ENCODE assay signal across 29 mouse cellular contexts in the genomic region with DNA sequence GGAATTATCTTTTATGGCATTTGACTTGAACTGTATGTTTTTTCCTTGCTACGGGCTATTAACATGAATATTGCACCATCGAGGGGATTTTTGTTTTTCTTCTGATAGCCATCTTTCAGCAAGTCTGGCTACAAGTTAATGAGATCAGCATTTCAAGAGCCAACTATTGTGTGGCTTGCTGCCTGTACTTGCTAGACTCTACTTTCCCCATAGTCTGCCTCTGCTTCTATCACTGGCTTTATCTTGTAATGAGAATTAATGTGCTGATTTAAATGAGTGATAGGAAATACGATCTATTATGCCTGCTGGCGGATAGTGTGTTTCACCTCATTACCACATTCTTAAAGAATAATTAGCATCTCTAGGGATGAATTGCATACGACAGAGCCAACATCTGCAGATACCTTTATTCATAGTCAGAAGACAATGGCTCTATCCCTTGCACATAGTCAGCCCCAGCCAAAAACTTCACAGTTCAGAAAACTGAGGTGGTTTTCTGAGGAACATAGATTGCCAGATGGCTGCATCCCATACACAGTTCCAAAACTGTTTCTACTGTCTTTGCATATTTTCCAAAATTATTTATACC. TPM values are rescaled to one million over a fixed set of nuclear protein-coding genes. Genes with fewer than 3 reads are reported as not detected.
DNase-seq lines count a peak whose midpoint lies in the region; ATAC-seq and TF ChIP-seq lines count a peak whose summit lies in the region.
"Had no signal": no experiment of that assay in that cellular context is flagged by ENCODE, and none has a peak within 500 bp of the region (broad histone marks: within the 10 kb centered on the region; RNA-seq: fewer than 3 reads in every experiment).

No protein-coding gene starts in this region.

- peak; percentile 50 for DNase-seq in embryonic facial prominence, embryonic 14.5 days (ENCODE audit: low spot score)
- no peak for DNase-seq in embryonic facial prominence, embryonic 10.5 days (ENCODE audit: low spot score)
- peak; percentile 56 for DNase-seq in lung, postnatal 0 days (ENCODE audit: low spot score)
- no peak for DNase-seq in lung, postnatal 36 days
- DNase-seq in frontal cortex, postnatal 14 days (ENCODE audit: low spot score in 2 of 2): no peak
- no peak for DNase-seq in layer of hippocampus, adult 11-12 months (ENCODE audit: low spot score)
- DNase-seq: adrenal gland, postnatal 14 days; cerebellum, adult 18-20 months; cerebellum, postnatal 10 days; gastrocnemius, postnatal 10 days; heart, adult 11 months; kidney, adult 9 months; kidney, postnatal 14 days; right cerebral cortex, postnatal 25 days had no signal

- H3K27ac ChIP-seq in embryonic facial prominence, embryonic 14.5 days (replicated peaks; ENCODE audit: low read depth, low read length): no peak overlapping the region
- no peak overlapping the region for H3K27ac ChIP-seq in embryonic facial prominence, embryonic 10.5 days (replicated peaks)
- H3K27ac ChIP-seq in lung, postnatal 0 days (ENCODE audit: low read length): no peak overlapping the region
- no peak overlapping the region for H3K27ac ChIP-seq in forebrain, embryonic 15.5 days (replicated peaks)
- H3K27ac ChIP-seq: embryonic facial prominence, embryonic 15.5 days; heart, embryonic 10.5 days; heart, embryonic 15.5 days; hindbrain, embryonic 12.5 days; left cerebral cortex, adult 2 months; limb, embryonic 12.5 days; liver, embryonic 15.5 days; lung, embryonic 15.5 days; midbrain, embryonic 10.5 days; midbrain, embryonic 15.5 days; neural tube, embryonic 15.5 days; stomach, embryonic 15.5 days had no signal

- 59% methylated on average over 5 of the region's 5 CpGs for WGBS in embryonic facial prominence, embryonic 14.5 days
- WGBS in embryonic facial prominence, embryonic 10.5 days: 73% methylated on average over 5 of the region's 5 CpGs
- WGBS in lung, postnatal 0 days: 64% methylated on average over 5 of the region's 5 CpGs
- 34% methylated on average over 5 of the region's 5 CpGs for WGBS in forebrain, embryonic 15.5 days

- H3K27me3 ChIP-seq in embryonic facial prominence, embryonic 14.5 days (replicated peaks; ENCODE audit: control insufficient read depth, insufficient read depth, low read length): no peaks in the 10 kb centered on the region
- no peaks in the 10 kb centered on the region for H3K27me3 ChIP-seq in embryonic facial prominence, embryonic 10.5 days (replicated peaks; ENCODE audit: low read depth, poor library complexity, severe bottlenecking)
- H3K27me3 ChIP-seq in lung, postnatal 0 days (replicated peaks; ENCODE audit: insufficient read depth, low read length): no peaks in the 10 kb centered on the region
- no peaks in the 10 kb centered on the region for H3K27me3 ChIP-seq in forebrain, embryonic 15.5 days
- H3K27me3 ChIP-seq: embryonic facial prominence, embryonic 15.5 days; heart, embryonic 15.5 days; hindbrain, embryonic 12.5 days; limb, embryonic 12.5 days; liver, embryonic 15.5 days; lung, embryonic 15.5 days; midbrain, embryonic 15.5 days; neural tube, embryonic 15.5 days; stomach, embryonic 15.5 days had no signal

- H3K9ac ChIP-seq in embryonic facial prominence, embryonic 14.5 days (ENCODE audit: low read depth, low read length): no peak overlapping the region
- no peak overlapping the region for H3K9ac ChIP-seq in lung, postnatal 0 days (replicated peaks; ENCODE audit: low read depth)
- no peak overlapping the region for H3K9ac ChIP-seq in forebrain, embryonic 15.5 days (replicated peaks)
- H3K9ac ChIP-seq: embryonic facial prominence, embryonic 15.5 days; heart, embryonic 15.5 days; hindbrain, embryonic 12.5 days; limb, embryonic 12.5 days; liver, embryonic 15.5 days; lung, embryonic 15.5 days; midbrain, embryonic 15.5 days; neural tube, embryonic 15.5 days; stomach, embryonic 15.5 days had no signal

- H3K4me3 ChIP-seq in embryonic facial prominence, embryonic 14.5 days (ENCODE audit: low read depth, low read length): no peak overlapping the region
- no peak overlapping the region for H3K4me3 ChIP-seq in embryonic facial prominence, embryonic 10.5 days
- H3K4me3 ChIP-seq in lung, postnatal 0 days (ENCODE audit: low read depth, low read length): no peak overlapping the region
- H3K4me3 ChIP-seq in forebrain, embryonic 15.5 days: no peak overlapping the region
- H3K4me3 ChIP-seq: embryonic facial prominence, embryonic 15.5 days; heart, embryonic 10.5 days; heart, embryonic 15.5 days; hindbrain, embryonic 12.5 days; left cerebral cortex, adult 2 months; limb, embryonic 12.5 days; liver, embryonic 15.5 days; lung, embryonic 15.5 days; midbrain, embryonic 10.5 days; midbrain, embryonic 15.5 days; neural tube, embryonic 15.5 days; stomach, embryonic 15.5 days had no signal

- H3K36me3 ChIP-seq in embryonic facial prominence, embryonic 14.5 days (ENCODE audit: control insufficient read depth, insufficient read depth, low read length): no peaks in the 10 kb centered on the region
- no peaks in the 10 kb centered on the region for H3K36me3 ChIP-seq in embryonic facial prominence, embryonic 10.5 days (replicated peaks)
- no peaks in the 10 kb centered on the region for H3K36me3 ChIP-seq in lung, postnatal 0 days (ENCODE audit: insufficient read depth, low read length)
- H3K36me3 ChIP-seq in forebrain, embryonic 15.5 days: no peaks in the 10 kb centered on the region
- H3K36me3 ChIP-seq: embryonic facial prominence, embryonic 15.5 days; G1E; heart, embryonic 10.5 days; heart, embryonic 15.5 days; hindbrain, embryonic 12.5 days; limb, embryonic 12.5 days; liver, embryonic 15.5 days; lung, embryonic 15.5 days; midbrain, embryonic 10.5 days; midbrain, embryonic 15.5 days; neural tube, embryonic 15.5 days; stomach, embryonic 15.5 days had no signal

- 0 out of 2 replicates have a peak, but pooled peaks have one; percentile 16 for TF ChIP-seq EP300 in lung, postnatal 0 days (IDR thresholded peaks at IDR 0.05)

- no peak for TF ChIP-seq CTCF in lung, postnatal 0 days (IDR thresholded peaks at IDR 0.05)

- ATAC-seq in embryonic facial prominence, embryonic 14.5 days (ENCODE audit: low read depth): peak; percentile 68; the same call in 1 of the 2 replicates
- ATAC-seq in lung, postnatal 0 days: peak; percentile 38; the same call in 1 of the 2 replicates
- peak; percentile 61 for ATAC-seq in forebrain, embryonic 15.5 days (replicated peaks)
- ATAC-seq: intestine, embryonic 16.5 days; midbrain, embryonic 15.5 days had no signal

- H3K4me2 ChIP-seq in embryonic facial prominence, embryonic 14.5 days (ENCODE audit: low read depth, low read length): no peak overlapping the region
- H3K4me2 ChIP-seq in lung, postnatal 0 days (replicated peaks; ENCODE audit: low read depth, low read length): no peak overlapping the region
- H3K4me2 ChIP-seq in forebrain, embryonic 15.5 days (replicated peaks): no peak overlapping the region
- H3K4me2 ChIP-seq: embryonic facial prominence, embryonic 15.5 days; heart, embryonic 15.5 days; hindbrain, embryonic 12.5 days; limb, embryonic 12.5 days; liver, embryonic 15.5 days; lung, embryonic 15.5 days; midbrain, embryonic 15.5 days; neural tube, embryonic 15.5 days; stomach, embryonic 15.5 days had no signal

- H3K9me3 ChIP-seq in embryonic facial prominence, embryonic 14.5 days (ENCODE audit: control insufficient read depth, low read length): no peaks in the 10 kb centered on the region
- H3K9me3 ChIP-seq in embryonic facial prominence, embryonic 10.5 days: no peaks in the 10 kb centered on the region
- no peaks in the 10 kb centered on the region for H3K9me3 ChIP-seq in lung, postnatal 0 days (ENCODE audit: low read length)
- no peaks in the 10 kb centered on the region for H3K9me3 ChIP-seq in forebrain, embryonic 15.5 days
- H3K9me3 ChIP-seq: embryonic facial prominence, embryonic 15.5 days; G1E; heart, embryonic 10.5 days; heart, embryonic 15.5 days; hindbrain, embryonic 12.5 days; limb, embryonic 12.5 days; liver, embryonic 15.5 days; lung, embryonic 15.5 days; midbrain, embryonic 10.5 days; midbrain, embryonic 15.5 days; neural tube, embryonic 15.5 days; stomach, embryonic 15.5 days had no signal

- no peaks in the 10 kb centered on the region for H3K4me1 ChIP-seq in embryonic facial prominence, embryonic 14.5 days (ENCODE audit: control insufficient read depth, insufficient read depth, low read length)
- H3K4me1 ChIP-seq in embryonic facial prominence, embryonic 10.5 days: peaks cover 3% of the 10 kb centered on the region; the same call in 1 of the 2 replicates
- no peaks in the 10 kb centered on the region for H3K4me1 ChIP-seq in lung, postnatal 0 days (ENCODE audit: insufficient read depth, low read depth, low read length)
- H3K4me1 ChIP-seq in forebrain, embryonic 15.5 days: 0 out of 2 replicates have a peak, but pooled peaks cover 4% of the 10 kb centered on the region
- H3K4me1 ChIP-seq: embryonic facial prominence, embryonic 15.5 days; liver, embryonic 15.5 days; lung, embryonic 15.5 days; midbrain, embryonic 10.5 days; midbrain, embryonic 15.5 days; neural tube, embryonic 15.5 days; stomach, embryonic 15.5 days had no signal

RNA-seq across cellular contexts. Expression of gene Hmcn1, which starts 33.7 kb away (rescaled TPM):
- 30.7 and 36.5 TPM in 2 replicates for polyA plus RNA-seq in embryonic facial prominence, embryonic 14.5 days (2014; fragmentation: Nextera tagmentation; extraction: Ambion mirVana)
- polyA plus RNA-seq in embryonic facial prominence, embryonic 10.5 days (2016; fragmentation: Nextera tagmentation; extraction: Ambion mirVana): 15.3 and 19.0 TPM in 2 replicates
- 24.7 and 26.7 TPM in 2 replicates for polyA plus RNA-seq in lung, postnatal 0 days (2015; fragmentation: Nextera tagmentation; extraction: Ambion mirVana)
- 0.66 and 1.0 TPM in 2 replicates for polyA plus RNA-seq in forebrain, embryonic 15.5 days (2015; fragmentation: Nextera tagmentation; extraction: Ambion mirVana)
- polyA plus RNA-seq: G1E had no signal

Comparison
In these comparisons a context has a peak if more than half of its experiments do, and no peak if none do; other contexts are left out.
1. DNase-seq: peak in embryonic facial prominence, embryonic 14.5 days (single experiment) and lung, postnatal 0 days (single experiment); none in embryonic facial prominence, embryonic 10.5 days (single experiment), lung, postnatal 36 days (single experiment), frontal cortex, postnatal 14 days (0 of 2) and layer of hippocampus, adult 11-12 months (single experiment).
2. Peak in every context shown above with its lines, with median percentiles within 50 percentile points of each other: ATAC-seq.